Mouse (Mus musculus) hindbrain, embryonic 12.5 days (tissue): ENCODE measurements around the gene Fhl2. TPM values are rescaled to one million over a fixed set of nuclear protein-coding genes. Genes with fewer than 3 reads are reported as not detected.

Experiments
- ATAC-seq: fragments of 200-750 bp; cut with Nextera tagmentation; 2 replicates; pipeline ENCODE4 v1.8.0; 2017; ENCODE audit warnings: moderate TSS enrichment; ENCODE audit not compliant: low FRiP score
- H3K27ac ChIP-seq: fragments of 300-500 bp; sonication (generic); 2 replicates; pipeline ENCODE4 v1.5.1; 2016; ENCODE audit warnings: mild to moderate bottlenecking
- H3K27me3 ChIP-seq: fragments of 300-500 bp; sonication (generic); 2 replicates; pipeline ENCODE4 v1.6.1; 2016; ENCODE audit warnings: mild to moderate bottlenecking
- H3K36me3 ChIP-seq: fragments of 300-500 bp; sonication (generic); 2 replicates; pipeline ENCODE4 v1.6.1; 2016; ENCODE audit warnings: mild to moderate bottlenecking
- H3K4me1 ChIP-seq: fragments of 300-500 bp; sonication (generic); 2 replicates; pipeline ENCODE4 v1.6.1; 2016
- H3K4me2 ChIP-seq: fragments of 300-500 bp; sonication (generic); replicated peaks from 2 replicates; pipeline ENCODE4 v1.6.1; 2016; ENCODE audit warnings: mild to moderate bottlenecking
- H3K4me3 ChIP-seq: fragments of 300-500 bp; sonication (generic); 2 replicates; pipeline ENCODE4 v1.5.1; 2016; ENCODE audit warnings: mild to moderate bottlenecking
- H3K9ac ChIP-seq: fragments of 300-500 bp; sonication (generic); 2 replicates; pipeline ENCODE4 v1.6.1; 2016; ENCODE audit warnings: mild to moderate bottlenecking, moderate library complexity
- H3K9me3 ChIP-seq: fragments of 300-500 bp; sonication (generic); replicated peaks from 2 replicates; pipeline ENCODE4 v1.6.1; 2016; ENCODE audit warnings: mild to moderate bottlenecking
- WGBS: fragments of 180-500 bp; shearing (Covaris S2); methylation state at CpG from one replicate; pipeline ENCODE4 v1.1.7; 2016; 5-methylcytosine and 5-hydroxymethylcytosine counted together
- polyA plus RNA-seq: library from polyadenylated mRNA; unstranded; fragments of >200 nt; fragmentation: Nextera tagmentation; extraction: Ambion mirVana; gene quantifications from 2 replicates; pipeline ENCODE4 v1.2.1, GENCODE M21; 2016

Gene Fhl2
- polyA plus RNA-seq, 1 experiment from 2014 or later, result 11.8 TPM

DNA sequence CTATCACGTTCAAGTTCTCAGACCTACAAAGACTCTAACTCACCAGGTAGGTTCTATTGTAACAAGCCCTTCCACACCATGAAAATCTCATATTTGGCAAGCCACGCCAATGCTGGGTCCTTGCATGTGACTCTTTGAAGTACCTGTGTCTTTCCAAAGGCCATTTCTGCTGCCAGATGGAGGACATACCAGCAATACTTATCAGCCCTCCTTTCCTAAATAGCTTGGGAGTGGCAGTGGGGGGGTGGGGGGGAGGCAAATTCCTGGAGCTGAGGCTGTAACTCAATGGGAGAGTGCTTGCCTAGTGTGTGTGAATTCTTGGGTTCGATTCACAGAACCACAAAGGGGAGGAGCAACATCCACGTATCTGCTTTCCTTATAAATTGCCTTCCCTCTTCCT is 72.1 kb downstream of the Fhl2 start:
- Histone ChIP-seq H3K36me3 (0 out of 2 replicates have a peak, but pooled peaks cover 4% of the 10 kb centered on the region), H3K9ac (no peak overlapping the region), H3K27me3 (no peaks in the 10 kb centered on the region), H3K9me3 (no peaks in the 10 kb centered on the region), H3K4me1 (no peaks in the 10 kb centered on the region), H3K27ac (no peak overlapping the region), H3K4me2 (no peak overlapping the region), H3K4me3 (no peak overlapping the region)
- no peak for ATAC-seq
- WGBS, result 85% methylated on average over 4 of the region's 4 CpGs

DNA sequence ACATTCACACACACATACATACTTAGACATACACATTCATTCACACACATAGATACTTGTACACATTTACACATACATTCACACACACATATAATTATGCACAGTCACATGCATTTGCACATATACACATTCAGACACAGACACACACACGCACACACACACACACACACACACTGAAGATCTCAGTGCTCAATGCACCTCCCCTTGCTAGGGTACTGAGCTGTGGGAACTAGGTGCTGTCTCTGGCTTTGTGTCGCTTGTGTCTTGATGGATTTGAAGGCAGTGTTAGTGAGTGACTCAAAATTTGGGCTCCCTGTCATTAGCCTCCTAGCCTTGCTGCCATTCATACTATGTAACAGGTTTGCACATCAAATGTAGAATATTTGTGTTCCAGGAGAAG is 74.2 kb downstream of the Fhl2 start:
- ATAC-seq, result no peak
- 91% methylated on average over 2 of the region's 2 CpGs for WGBS
- no peaks in the 10 kb centered on the region for H3K4me1 ChIP-seq

DNA sequence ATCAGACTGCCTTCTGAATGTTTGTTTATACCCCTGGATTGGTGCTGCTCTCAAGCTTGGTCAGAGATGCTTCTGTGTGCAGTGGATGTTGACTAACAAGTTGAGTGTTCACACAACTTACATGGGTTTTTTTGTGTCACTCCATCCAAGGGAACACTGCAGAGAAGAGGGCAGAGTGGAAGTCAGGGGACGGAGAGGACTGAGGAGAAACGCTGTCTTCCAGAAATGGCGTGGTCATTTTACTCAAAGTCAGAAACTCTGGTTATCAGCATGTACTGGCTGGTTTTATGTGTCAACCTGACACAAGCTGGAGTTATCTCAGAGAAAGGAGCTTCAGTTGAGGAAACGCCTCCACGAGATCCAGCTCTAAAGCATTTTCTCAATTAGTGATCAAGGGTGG is 75.8 kb downstream of the Fhl2 start:
- no peak overlapping the region for H3K27ac ChIP-seq
- H3K9me3 ChIP-seq, result no peaks in the 10 kb centered on the region
- no peaks in the 10 kb centered on the region for H3K27me3 ChIP-seq
- 97% methylated on average over 5 of the region's 5 CpGs for WGBS
- H3K4me1 ChIP-seq, result no peaks in the 10 kb centered on the region
- ATAC-seq, result no peak
- H3K9ac ChIP-seq, result no peak overlapping the region
- H3K4me3 ChIP-seq, result no peak overlapping the region
- H3K36me3 ChIP-seq, result peaks cover 28% of the 10 kb centered on the region
- H3K4me2 ChIP-seq, result no peak overlapping the region

More for the DNA sequence above, 74.2 kb downstream of the Fhl2 start:
- Histone ChIP-seq H3K9ac (no peak overlapping the region), H3K27ac (no peak overlapping the region), H3K36me3 (peaks cover 15% of the 10 kb centered on the region), H3K4me3 (no peak overlapping the region), H3K4me2 (no peak overlapping the region), H3K9me3 (no peaks in the 10 kb centered on the region), H3K27me3 (no peaks in the 10 kb centered on the region)

DNA sequence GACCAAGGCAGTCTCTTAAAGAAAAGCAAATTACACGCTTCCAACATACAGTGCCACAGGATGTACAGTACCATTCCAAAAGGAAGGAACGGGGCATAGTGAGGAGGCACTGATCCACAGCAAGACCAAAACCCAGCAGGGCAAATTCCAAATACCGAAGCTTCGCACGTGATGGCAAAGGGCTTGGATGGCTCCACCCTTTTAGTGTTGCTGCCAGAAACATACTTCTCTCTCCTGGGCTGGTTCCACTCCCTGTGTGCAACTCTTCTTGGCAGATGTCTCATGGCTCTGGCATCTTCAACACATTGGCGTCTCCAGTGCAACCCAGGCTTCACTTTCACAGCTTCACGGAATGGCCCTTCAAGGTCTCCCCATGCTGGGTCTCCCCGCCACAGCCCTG is 79.3 kb downstream of the Fhl2 start:
- Histone ChIP-seq H3K9ac (no peak overlapping the region), H3K4me3 (no peak overlapping the region), H3K36me3 (peaks cover 54% of the 10 kb centered on the region), H3K9me3 (no peaks in the 10 kb centered on the region), H3K27ac (no peak overlapping the region), H3K4me2 (no peak overlapping the region), H3K27me3 (no peaks in the 10 kb centered on the region), H3K4me1 (no peaks in the 10 kb centered on the region)
- 97% methylated on average over 8 of the region's 8 CpGs for WGBS
- no peak for ATAC-seq

DNA sequence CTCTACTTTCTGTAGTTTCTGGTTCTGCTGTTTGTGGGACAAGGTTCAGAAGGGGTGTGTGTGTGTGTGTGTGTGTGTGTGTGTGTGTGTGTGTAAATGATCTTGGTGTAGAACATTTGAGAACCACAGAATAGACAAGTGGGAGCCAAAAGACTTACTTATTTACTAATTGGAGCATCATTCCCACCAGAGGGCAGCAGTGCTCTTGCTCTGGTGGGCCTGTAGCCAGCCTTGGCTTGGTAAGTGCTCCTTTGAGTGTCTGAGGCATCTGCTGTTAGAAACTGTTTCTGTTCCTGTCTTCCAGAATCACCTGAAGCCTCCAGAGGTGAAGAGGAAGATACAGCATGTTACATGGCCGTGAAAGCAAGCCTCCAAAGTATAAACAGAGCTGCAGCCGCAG is 83.9 kb downstream of the Fhl2 start:
- no peak for ATAC-seq
- 92% methylated on average over 2 of the region's 2 CpGs for WGBS
- peaks cover 69% of the 10 kb centered on the region for H3K36me3 ChIP-seq
- H3K9me3 ChIP-seq, result no peaks in the 10 kb centered on the region
- no peak overlapping the region for H3K4me2 ChIP-seq
- no peaks in the 10 kb centered on the region for H3K27me3 ChIP-seq
- H3K27ac ChIP-seq, result no peak overlapping the region
- H3K4me3 ChIP-seq, result no peak overlapping the region
- no peaks in the 10 kb centered on the region for H3K4me1 ChIP-seq
- no peak overlapping the region for H3K9ac ChIP-seq

DNA sequence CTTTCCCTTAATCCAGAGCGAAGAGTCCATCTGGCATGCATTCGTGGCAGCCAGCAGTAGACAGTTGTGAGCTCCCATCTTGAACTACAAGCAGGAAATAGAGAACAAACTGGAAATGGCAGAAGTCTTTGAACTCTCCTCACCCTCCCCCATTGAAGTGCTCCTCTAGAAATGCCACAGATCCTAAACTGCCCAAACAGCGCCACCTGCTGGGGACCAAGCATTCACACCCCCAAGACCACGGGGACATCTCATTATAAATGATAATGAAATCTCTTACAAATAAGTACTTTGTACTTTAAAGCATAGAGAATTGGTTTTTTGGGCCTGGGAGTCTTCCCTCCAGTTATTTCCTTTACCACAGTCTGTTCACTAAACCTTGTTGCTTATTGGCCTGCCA is 86.2 kb downstream of the Fhl2 start:
- Histone ChIP-seq H3K4me1 (no peaks in the 10 kb centered on the region), H3K36me3 (peaks cover 60% of the 10 kb centered on the region), H3K27me3 (no peaks in the 10 kb centered on the region), H3K4me2 (no peak overlapping the region), H3K9ac (no peak overlapping the region), H3K9me3 (no peaks in the 10 kb centered on the region), H3K4me3 (no peak overlapping the region), H3K27ac (no peak overlapping the region)
- WGBS, result 54% methylated on average over 4 of the region's 4 CpGs
- no peak for ATAC-seq

DNA sequence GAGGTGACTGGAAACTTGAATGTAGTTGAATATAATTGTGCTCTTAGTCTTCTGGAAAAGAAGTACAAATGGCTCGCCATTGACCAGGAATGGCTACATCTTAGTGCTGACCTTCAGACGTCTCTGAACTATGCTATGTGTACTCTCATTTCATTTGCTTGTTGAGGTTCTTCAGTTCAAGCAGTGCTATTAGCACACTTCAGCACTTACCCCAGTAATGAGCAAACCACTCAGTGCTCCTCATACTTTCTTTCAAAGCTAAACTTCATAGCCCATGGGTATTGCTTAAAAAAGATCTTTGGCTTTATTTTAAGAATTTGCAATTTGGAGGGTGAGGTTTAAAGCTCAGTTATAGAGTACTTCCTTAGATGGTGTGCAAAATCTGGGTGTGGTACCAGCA is 88.1 kb downstream of the Fhl2 start:
- H3K9ac ChIP-seq, result no peak overlapping the region
- peaks cover 53% of the 10 kb centered on the region for H3K36me3 ChIP-seq
- 92% methylated on average over 2 of the region's 2 CpGs for WGBS
- no peaks in the 10 kb centered on the region for H3K27me3 ChIP-seq
- no peaks in the 10 kb centered on the region for H3K4me1 ChIP-seq
- ATAC-seq, result no peak
- H3K9me3 ChIP-seq, result no peaks in the 10 kb centered on the region
- no peak overlapping the region for H3K4me2 ChIP-seq
- H3K27ac ChIP-seq, result no peak overlapping the region
- H3K4me3 ChIP-seq, result no peak overlapping the region

DNA sequence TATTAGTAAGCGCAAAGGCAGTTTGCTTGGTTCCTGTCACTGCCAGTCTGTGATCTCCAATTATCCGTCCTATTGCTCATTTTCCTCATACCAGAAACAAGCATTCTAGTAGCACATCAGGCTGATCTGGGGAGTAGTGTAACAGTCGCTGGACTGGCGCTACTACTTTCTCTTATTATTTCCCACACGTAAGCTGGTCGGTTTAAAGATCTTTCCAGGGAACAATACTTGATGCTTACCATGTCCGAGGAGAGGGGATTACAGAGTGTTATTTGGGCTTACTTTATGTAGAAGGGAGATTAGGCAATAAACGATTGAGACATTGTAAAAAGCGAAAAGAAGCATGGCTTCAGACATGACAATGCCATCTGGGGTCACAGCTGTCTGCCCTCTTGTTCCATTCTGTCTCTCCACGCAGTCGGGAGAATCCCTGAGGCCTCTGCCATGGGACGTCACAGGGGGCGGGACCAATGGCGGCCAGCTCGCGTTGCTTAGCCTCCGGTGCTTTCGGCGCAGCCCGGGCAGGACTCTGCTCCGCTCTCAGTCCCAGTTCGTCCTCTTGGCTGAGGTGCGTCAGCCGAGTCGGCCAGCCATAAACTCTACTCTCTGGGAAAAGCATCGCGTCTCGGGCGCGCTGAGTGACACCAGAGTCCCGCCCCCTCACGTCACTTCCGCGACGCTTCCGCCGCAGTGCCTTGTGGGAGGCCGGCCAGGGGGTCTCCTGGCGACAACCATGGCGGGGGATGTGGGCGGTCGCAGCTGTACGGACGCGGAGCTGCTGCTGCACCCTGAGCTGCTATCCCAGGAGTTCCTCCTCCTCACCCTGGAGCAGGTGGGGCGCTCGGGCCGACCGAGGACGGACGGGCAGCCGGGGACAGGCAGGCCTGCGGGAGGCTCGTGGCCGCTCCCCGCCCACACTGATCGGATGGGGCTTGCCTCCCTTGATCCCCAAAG is 98.5 kb downstream of the Fhl2 start, which contains the start of the genes Tgfbrap1 and AI597479:
Gene Tgfbrap1 (minus strand): TSS at position 607 of the 954 bp plus-strand sequence.
Gene AI597479 (plus strand): TSS at position 680 of the 954 bp plus-strand sequence.
- no peaks in the 10 kb centered on the region for H3K27me3 ChIP-seq
- H3K9me3 ChIP-seq, result no peaks in the 10 kb centered on the region
- peak; percentile 97 for ATAC-seq
- H3K4me2 ChIP-seq, result peak within 1 kb of the TSS; percentile 83
- peaks cover 16% of the 10 kb centered on the region for H3K36me3 ChIP-seq
- peak within 1 kb of the TSS; percentile 86 for H3K4me3 ChIP-seq
- H3K9ac ChIP-seq, result peak within 1 kb of the TSS; percentile 95
- peak within 1 kb of the TSS; percentile 99 for H3K27ac ChIP-seq
- under 1% methylated on average over 57 of the region's 57 CpGs for WGBS
- peaks cover 16% of the 10 kb centered on the region for H3K4me1 ChIP-seq

DNA sequence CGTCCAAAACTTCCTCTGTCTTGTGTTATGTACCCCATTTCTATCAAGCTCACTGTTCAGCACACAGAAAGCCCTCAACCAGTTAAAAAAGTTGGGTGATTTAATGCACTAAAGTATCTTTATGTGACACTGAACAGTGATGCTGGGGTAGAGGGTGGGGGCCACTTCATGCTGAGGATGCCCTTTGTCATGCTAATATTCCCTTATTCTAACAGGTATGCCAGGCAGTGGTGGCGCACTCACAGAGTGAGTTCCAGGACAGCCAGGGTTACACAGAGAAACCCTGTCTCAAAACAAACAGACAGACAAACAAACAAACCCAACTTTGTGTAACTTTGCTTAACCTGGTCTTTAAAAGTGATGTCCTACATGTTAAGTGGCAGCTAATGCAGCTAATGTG is 102.6 kb downstream of the Fhl2 start:
- WGBS, result 86% methylated on average over 2 of the region's 2 CpGs

DNA sequence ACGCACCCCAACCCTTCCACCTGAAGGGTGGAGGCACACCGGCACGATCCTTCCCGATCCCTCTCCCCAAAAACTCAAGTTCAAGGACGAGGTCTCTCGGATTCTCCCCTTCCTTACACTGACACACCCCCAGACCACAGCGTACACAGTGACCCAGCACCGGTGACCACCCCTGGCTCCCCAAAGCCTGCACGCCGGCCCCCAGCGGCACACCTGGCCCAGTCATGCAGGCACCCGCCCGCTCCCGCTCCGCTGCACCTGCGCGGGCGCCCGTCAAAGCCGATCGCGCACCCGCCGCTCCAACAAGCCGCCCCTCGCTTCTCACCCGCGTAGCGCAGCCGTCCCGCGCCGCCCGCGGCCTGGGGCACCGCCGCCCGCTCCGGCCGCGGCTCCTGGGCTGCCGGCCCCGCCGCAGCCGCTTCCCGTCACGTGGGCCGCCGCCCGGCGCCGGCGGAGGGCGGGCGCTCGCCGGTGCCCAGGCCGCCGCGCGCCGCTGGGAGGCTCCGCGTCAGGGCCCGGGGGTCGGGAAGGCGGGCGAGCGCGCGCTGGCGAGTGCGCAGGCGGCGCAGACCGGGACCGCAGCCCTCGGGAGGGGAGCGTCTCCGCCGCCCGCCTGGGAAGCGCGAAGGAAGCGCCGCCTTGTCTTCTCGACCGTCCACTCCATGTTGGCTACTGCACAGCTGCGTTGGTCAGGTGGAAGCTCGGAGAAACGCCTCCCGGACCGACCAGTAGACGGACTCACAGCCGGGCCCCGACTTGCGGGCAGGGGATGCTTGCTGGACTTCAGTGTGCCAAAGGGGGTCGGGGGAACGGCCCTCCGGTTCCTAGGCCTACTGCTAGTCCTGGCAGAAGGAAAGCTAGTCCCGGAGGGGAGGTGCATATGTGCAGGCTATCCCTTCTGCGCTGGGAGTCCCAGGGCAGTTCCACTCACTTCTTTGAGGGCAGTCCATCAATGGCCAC is 104.4 kb downstream of the Fhl2 start:
- Histone ChIP-seq H3K36me3 (no peaks in the 10 kb centered on the region), H3K9me3 (no peaks in the 10 kb centered on the region), H3K4me3 (peak overlapping the region; percentile 85), H3K27me3 (no peaks in the 10 kb centered on the region), H3K9ac (peak overlapping the region; percentile 95), H3K4me2 (peak overlapping the region; percentile 81), H3K27ac (peak overlapping the region; percentile 89), H3K4me1 (peaks cover 27% of the 10 kb centered on the region)
- peak; percentile 89 for ATAC-seq
- WGBS, result under 1% methylated on average over 100 of the region's 102 CpGs

More for the DNA sequence above, 102.6 kb downstream of the Fhl2 start:
- Histone ChIP-seq H3K36me3 (no peaks in the 10 kb centered on the region), H3K9me3 (no peaks in the 10 kb centered on the region), H3K4me1 (peaks cover 30% of the 10 kb centered on the region), H3K27me3 (no peaks in the 10 kb centered on the region), H3K4me3 (no peak overlapping the region), H3K4me2 (no peak overlapping the region), H3K9ac (no peak overlapping the region), H3K27ac (no peak overlapping the region)
- ATAC-seq, result no peak

DNA sequence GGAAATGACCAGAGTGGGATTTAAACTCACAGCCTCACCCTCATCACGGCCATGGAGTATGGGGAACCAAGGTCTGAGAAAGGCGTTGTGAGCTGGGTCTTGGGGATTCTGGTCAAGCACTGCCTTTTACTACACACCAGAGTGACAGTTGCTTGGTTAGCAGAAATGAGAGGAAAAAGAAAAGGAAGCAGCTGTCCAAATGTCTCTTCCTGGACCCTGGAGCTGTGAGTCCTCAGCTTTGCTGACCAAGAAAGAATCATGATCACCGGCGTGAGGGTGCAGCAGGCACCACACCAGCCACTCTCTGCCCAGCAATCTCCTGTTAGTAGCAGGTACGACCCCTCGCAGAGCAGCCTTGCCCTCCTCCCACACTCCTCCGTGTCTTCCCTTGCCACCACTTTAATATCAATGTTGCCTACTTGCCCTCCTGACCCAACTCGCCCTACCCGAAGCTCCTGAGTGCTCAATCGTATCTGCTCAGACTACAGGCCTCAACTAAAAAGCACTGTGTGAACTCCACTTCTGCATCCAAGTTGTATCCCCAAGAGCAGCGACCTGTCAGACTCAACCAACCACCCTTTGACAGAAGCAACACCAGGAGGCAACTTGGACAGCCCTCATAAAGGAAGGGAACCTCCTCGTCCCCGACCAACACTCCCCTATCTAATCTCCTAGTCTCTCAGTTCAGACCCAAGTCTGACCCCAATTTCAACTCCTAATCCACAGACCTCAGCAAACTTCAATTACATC is 105.3 kb downstream of the Fhl2 start:
- Histone ChIP-seq H3K4me2 (peak overlapping the region; percentile 81), H3K27me3 (no peaks in the 10 kb centered on the region), H3K27ac (no peak overlapping the region), H3K4me3 (peak overlapping the region; percentile 85), H3K4me1 (peaks cover 20% of the 10 kb centered on the region), H3K9me3 (no peaks in the 10 kb centered on the region), H3K9ac (peak overlapping the region; percentile 95), H3K36me3 (no peaks in the 10 kb centered on the region)
- ATAC-seq, result peak; percentile 42
- WGBS, result 46% methylated on average over 13 of the region's 13 CpGs
